Mouse (Mus musculus) embryonic stem cell, embryonic (primary cell): Measurements from ENCODE around the gene Tacr3.

Source experiments
- CTCF ChIA-PET, 4 experiments: fragments of 300-600 bp in 2 of 4; fragments of 350-600 bp in 2 of 4; sonication (Branson Sonifier 250); formaldehyde crosslinking; loops; one replicate each; lab custom pipeline; 2022; ENCODE audit warnings: inconsistent platforms in 2 of 4; lab: Charles Lee
- POLR2A ChIA-PET, 4 experiments: fragments of 300-600 bp in 2 of 4; fragments of 350-600 bp in 2 of 4; sonication (Branson Sonifier 250); formaldehyde crosslinking; loops; one replicate each; lab custom pipeline; 2022; ENCODE audit warnings: antibody characterized with exemption in 4 of 4, inconsistent platforms in 1 of 4; lab: Charles Lee

The Tacr3 gene

DNA sequence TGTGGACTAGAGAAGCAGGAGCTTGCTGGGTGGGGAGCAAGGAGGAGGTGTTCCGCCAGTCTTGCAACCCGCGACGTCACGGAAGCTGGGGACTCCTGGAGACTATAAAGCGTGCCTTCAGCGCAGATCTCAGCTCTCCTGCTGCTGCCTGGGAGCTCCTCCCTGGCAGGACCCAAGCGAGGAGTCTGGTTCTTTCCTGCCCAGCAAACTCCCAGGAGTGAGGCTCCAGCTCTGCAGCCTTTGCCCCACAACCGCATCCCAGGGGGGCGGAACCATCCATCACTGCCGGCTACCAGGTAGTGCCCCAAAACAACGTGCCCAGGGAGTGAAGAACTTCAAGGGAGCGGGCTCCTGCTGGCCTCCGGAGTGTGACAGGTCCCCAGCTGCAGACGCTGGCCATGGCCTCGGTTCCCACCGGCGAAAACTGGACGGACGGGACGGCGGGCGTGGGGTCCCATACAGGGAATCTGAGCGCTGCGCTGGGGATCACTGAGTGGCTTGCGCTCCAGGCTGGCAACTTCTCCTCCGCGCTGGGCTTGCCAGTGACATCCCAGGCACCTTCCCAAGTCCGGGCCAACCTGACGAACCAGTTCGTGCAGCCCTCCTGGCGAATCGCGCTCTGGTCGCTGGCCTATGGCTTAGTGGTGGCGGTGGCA is at the start of gene Tacr3:
TSS of gene Tacr3 (plus strand) at position 133 of the 656 bp plus-strand sequence.
- CTCF ChIA-PET = no interaction called here
- POLR2A ChIA-PET = no interaction called here

DNA sequence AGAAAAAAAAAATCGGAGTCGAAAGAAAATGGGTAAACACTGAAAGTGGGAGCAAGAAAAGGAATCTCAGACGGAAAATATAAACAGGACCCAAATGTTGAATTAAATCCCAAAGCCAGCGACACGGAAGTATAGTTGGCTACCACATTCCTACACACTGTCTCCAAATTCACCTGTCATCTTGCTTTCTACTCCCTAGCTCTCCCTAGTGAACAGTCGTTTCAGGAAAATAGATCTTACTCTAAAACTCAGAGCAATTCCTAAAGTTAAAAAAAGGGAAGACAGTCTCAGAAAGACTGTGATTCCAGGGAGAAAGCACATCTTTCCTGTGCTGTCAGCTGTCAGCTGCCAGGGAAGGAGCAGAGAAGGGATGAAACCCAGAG is 324 bp upstream of the Tacr3 start:
- ChIA-PET POLR2A (no interaction called here), CTCF (no interaction called here)

DNA sequence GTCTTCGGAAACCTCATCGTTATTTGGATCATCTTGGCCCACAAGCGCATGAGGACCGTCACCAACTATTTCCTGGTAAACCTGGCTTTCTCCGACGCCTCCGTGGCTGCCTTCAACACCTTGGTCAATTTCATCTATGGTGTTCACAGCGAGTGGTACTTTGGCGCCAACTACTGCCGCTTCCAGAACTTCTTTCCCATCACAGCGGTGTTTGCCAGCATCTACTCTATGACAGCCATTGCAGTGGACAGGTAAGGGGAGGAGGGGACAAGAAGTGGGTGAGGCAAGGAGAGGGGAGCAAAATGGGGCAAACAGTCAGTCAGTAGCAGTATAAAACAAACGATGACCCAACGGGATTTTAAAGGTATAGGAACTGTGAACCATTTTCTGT is 719 bp downstream of the Tacr3 start:
- ChIA-PET POLR2A (no interaction called here), CTCF (no interaction called here)

DNA sequence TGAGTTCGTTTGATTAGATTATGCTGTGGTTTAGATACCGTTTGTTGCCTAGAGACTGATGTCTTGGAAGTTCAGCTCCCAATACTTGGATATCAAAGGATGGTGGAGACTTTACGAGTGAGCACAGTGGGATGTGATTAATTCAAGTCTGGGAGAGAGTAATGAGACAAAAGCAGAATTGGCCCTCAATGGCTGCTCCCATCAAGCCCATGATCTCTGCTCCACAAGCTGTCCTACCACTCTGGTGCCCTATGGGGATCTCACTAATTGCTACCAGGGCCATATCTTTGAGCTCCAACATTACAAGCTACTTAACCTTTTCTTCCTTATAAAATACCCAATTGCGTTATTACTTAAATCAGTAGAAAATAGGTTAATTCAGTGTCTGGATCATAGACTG is 22.5 kb downstream of the Tacr3 start:
- ChIA-PET POLR2A (no interaction called here), CTCF (no interaction called here)

DNA sequence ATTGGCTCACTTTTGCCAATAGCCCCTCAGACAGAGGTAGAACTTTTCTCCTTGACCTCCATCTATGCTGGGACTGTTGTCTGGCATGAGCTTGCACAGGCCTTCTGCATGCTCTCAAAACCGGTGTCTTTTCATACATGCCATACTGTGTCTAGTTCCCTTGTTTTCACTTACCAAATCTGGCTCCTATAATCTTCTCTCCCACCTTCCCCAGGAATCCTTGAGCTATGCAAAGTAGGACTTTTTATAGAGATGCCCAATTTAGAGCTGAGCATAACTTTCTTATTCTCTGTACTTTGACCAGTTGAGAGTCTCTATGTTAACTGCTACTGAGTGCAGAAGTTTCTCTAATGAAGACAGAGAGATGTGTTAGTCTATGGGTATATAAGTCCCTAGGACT is 48.9 kb downstream of the Tacr3 start:
- POLR2A ChIA-PET = no interaction called here
- CTCF ChIA-PET = no interaction called here

DNA sequence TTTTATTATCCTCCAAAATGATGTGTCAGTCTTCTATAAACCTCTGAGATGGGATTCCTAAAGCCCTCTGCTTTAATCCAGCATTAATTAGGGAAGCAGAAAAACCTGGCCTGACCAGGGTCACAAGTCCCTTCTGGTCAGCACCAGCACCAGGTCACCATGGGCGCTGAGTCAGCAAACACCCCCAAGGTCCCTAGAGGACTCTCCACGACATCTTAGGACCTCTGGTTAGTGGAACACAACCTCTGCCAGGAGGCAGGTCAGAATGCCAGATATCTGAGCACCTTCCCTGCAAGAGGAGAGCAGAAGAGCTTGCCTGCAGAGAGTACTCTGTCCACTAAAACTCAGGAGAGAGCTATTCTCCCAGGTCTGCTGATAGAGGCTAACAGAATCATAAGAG is 67.0 kb downstream of the Tacr3 start:
- ChIA-PET CTCF (no interaction called here), POLR2A (interaction anchor here in 1 of 4 experiments (0.6 kb wide), 1 partner anchor 264 kb away, joined by 3 read pairs; no protein-coding TSS in a partner anchor)

DNA sequence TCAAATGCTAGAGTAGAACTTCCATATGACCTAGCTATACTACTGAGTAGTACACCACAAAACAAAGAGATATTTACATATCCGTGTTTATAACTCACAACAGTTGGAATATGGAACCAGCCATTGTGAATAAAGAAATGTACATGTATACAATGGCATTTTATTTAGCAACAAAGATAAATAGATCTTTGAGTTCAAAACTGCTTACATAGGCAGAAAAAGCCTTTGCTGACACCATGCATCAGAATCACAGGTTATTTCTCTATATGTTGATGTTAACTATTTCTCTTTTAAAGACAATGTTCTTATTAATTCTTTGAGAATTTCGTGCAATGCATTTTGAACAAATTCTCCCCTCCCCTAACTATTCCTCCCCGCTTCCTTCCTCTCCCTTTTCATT is 80.1 kb downstream of the Tacr3 start:
- ChIA-PET POLR2A (no interaction called here), CTCF (no interaction called here)

DNA sequence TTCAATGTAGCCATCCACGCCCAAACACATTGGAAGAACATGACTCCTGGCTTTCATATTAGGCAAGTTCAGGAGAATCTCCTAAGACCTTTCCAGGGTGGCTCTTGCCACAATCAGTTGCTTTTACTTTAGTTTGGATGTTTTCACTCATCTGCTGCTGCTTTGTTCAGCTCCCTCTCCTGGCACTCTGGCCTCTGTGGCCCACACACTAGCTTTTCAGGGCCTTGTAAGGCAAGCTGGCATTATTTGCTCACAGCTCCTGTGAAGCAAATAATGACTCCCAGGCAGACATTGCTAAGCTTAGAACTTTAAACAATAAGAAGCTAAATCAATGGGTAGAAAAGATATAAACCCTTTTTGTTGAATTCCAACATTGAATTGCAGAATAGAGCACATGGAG is 105.9 kb downstream of the Tacr3 start:
- POLR2A ChIA-PET = no interaction called here
- CTCF ChIA-PET = interaction anchor here in 1 of 4 experiments (0.6 kb wide), 1 partner anchor 12 kb away, joined by 3 read pairs; no protein-coding TSS in a partner anchor

DNA sequence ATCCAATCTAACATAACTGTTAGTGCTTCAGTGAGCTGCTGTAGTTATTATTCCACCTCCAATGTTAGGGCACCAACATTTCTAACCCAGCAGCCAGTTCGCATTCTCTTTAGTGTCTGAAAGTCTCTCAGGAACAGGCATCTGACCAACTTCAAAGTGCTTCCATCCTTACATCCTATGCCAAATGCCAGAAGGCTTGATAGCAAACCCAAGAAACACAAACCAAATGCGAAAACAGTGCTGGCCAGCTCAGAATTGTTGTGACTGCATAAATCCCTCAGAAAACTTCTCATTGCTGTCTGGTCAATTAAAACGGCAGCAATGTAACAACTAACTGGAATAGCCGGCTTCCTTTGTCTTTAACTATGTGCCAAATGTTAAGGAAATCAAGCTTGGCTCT is 106.7 kb downstream of the Tacr3 start:
- CTCF ChIA-PET = no interaction called here

DNA sequence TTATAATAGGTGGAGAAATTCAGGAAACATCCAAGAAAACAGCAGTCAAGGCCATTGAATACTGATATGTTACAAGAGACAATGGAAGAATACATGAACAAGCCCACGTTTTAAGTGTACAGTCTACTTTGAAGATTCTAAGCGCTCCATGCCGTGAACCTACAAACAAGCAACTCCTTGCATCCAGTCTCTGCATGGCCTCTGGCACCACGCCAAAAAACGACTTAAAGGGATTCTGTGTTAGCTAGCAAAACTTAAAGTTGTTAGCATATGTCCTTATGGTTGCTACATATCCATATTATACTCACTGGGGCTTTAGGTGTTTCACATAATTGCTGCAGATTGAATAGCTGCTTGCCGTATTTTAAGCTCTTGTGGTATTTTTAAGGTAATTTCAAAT is 134.7 kb downstream of the Tacr3 start:
- ChIA-PET CTCF (no interaction called here), POLR2A (no interaction called here)

More for the DNA sequence above, 106.7 kb downstream of the Tacr3 start:
- POLR2A ChIA-PET = no interaction called here

DNA sequence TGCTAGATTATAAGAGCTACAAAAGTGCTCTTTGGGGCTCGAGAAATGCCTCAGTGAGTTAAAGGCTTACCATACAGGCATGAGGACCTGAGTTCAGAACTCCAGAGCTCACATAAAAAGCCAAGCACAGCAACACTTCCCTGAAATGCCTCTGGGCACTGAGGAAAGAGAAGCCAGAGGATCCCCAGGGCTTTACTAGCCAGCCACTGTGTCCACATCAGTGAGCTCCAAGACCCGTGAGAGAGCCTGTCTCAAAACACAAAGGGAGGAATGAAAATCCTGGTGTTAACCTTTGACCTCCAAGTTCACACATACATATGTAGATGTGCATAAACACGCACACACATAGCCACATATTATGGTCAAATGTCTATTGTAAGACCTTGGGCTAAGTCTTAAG is 150.1 kb downstream of the Tacr3 start:
- ChIA-PET POLR2A (no interaction called here), CTCF (no interaction called here)

DNA sequence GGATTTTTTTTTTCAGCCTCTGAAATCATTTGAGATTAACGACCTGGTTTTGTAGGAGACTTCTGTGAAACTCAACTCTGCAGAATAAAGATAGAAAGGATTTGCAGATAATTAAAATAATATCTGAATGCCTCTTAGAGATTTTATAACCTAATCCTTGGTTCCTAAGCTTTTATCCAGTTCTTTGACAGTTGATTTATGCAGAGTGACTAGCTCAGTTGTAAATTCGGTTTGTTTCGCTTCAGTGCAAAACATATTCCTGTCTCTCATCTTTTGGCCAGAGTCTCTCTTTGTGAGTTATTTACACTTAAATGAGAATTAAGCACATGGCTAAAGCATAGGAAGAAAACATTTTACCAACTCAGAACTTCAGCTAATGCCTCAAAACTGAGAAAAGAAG is 151.3 kb downstream of the Tacr3 start:
- ChIA-PET POLR2A (no interaction called here), CTCF (no interaction called here)
